Mouse (Mus musculus) G1E (cell line): ENCODE measurements around the gene Entpd3.

Experiments used
- CTCF ChIP-seq: IDR thresholded peaks from 2 replicates; pipeline ENCODE4 v1.5.1; 2012; ENCODE audit warnings: low read depth, low read length, inconsistent platforms, mixed read lengths
- GATA1 ChIP-seq: IDR thresholded peaks from 2 replicates; pipeline ENCODE4 v1.6.1; 2012; ENCODE audit warnings: borderline replicate concordance, low read length, inconsistent platforms, mixed read lengths

- TF ChIP-seq CTCF: no peak
- TF ChIP-seq GATA1: no peak
Observed at GRCm38 (mm10) chr9:120497983-120498382, 41.6 kb upstream of the Entpd3 start.
